Mouse (Mus musculus) gastrocnemius, adult 18-20 months (tissue): ENCODE results near the gene Efcab2. TPM values are rescaled to one million over a fixed set of nuclear protein-coding genes. Genes with fewer than 3 reads are reported as not detected.
"Not testable (repeated sequence)": the region's sequence is repeated elsewhere in the genome, so short reads cannot be mapped to it uniquely, and the experiment has no call there.

Experiments used
- DNase-seq: peaks from one replicate; pipeline ENCODE4 v3.0.0; 2021; ENCODE audit warnings: low spot score
- total RNA-seq, 2 experiments: library from RNA; stranded (reverse); gene quantifications; 2 replicates each; pipeline ENCODE4 v1.2.3; 2021

Gene Efcab2
- total RNA-seq, 2 experiments from 2014 or later = 12.5 to 14.0 TPM

- DNase-seq = no peak
Observed at GRCm38 (mm10) chr1:178400652-178401051, 5.2 kb upstream of the Efcab2 start.

DNA sequence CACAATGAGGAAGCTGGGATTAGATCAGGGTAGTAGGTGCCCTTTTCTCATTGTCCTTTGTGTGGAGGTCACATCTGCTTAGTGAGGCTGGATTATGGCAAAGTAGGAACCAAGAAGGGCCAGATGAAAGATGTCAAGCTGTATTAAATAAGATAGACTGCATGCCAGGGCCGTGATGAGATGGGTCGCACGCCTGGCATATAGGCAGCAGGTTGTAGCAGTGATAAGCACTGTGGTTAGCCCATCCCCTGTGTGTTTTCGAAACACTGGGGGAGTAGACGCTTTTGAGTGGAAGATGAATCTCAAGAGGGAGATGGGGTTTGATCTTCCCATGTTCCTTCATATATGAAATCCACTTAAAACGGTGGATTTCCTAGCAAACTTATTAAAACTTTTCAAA lies 3.9 kb upstream of the Efcab2 start:
- no peak for DNase-seq

DNA sequence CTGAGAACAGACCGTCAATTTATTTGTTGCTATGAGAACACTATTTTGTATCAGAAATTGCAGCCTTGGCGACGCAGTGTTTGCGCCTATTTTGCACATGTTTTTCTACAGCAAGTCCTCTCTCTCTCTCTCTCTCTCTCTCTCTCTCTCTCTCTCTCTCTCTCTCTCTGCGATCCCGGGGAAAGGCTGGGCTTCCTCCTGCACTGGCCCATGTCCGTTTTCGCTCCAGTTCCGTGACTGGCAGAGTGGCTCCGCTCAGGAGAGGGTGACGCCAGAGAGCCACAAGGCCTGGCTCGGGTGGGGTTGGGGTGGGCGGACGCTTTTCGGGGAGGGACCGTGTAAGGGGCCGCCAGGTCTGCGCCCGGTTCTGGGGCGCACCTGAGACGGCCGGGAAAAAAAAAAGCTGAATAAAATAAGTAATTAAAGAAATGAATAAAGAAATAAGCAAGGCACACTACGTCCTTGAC lies 407 bp upstream of the Efcab2 start:
- DNase-seq = peak; percentile 86

DNA sequence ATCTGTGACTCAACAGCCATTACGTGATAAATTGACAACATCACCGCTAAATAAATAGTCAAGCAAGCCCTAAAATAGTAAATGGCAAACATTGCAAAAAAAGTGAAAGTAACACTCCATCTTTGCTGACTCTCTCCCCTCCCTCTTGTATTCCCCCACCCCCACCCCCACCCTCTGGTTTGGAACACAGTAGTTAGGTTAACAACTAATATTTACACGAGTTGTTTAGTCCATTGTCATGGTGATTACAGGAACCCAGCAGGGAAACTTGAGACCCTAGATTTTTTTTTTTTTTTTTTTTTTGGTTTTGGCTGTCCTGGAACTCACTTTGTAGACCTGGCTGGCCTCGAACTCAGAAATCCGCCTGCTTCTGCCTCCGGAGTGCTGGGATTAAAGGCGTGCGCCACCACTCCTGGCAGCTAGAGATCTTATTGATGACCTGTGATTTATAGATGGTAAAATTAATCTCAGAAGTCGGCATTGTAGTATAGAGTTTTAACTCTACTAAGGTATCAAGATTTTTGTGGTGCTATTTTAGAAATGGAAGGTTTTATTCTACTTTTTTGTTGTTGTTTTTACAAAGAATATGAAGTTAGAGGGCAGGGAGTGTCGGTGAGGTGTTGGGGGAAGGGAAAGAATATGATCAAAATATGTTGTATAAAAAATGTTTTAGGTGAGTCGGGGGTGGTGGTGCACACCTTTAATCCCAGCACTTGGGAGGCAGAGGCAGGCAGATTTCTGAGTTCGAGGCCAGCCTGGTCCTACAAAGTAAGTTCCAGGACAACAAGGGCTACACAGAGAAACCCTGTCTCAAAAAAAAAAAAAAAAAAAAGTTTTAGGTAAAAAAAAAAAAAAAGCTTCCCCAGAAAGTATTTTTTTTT lies 1.1 kb downstream of the Efcab2 start:
- DNase-seq = no peak

DNA sequence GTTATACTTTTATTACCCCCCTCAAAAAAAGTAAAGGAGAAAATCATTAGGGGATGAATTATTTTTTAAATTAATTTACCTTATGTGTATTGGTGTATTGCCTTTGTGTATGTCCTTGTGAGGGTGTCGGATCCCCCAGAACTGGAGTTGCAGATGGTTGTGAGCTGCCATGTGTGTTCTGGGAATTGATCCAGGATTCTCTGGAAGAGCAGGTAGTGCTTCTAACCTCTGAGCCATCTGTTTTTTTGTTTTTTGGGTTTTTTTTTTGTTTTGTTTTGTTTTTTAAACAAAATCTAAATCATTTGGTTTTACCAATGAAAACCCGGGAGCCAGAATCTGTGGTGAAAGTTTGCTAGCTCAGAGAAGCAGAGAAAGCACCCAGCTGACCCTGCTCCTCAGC lies 1.8 kb downstream of the Efcab2 start:
- no peak for DNase-seq

- no peak for DNase-seq
Observed at GRCm38 (mm10) chr1:178408901-178409361, 3.0 kb downstream of the Efcab2 start.

DNA sequence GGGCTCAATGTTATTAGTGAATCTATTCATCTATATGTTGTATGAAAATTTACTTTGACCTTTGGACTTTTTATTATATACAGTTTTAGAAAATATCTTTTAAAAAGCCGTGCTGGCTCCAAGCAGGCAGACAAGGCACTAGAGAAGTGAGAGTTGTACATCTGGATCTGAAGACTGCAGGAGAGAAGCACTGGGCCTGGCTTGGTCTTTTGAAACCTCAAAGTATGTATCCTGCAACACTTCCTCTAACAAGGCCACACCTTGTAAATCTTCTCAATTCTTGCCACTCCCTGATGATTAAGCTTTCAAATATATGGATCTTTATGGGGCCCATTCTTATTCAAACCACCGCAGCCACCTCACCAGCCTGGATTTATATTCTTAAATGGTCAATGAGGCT lies 7.5 kb downstream of the Efcab2 start:
- not testable (repeated sequence) for DNase-seq

DNA sequence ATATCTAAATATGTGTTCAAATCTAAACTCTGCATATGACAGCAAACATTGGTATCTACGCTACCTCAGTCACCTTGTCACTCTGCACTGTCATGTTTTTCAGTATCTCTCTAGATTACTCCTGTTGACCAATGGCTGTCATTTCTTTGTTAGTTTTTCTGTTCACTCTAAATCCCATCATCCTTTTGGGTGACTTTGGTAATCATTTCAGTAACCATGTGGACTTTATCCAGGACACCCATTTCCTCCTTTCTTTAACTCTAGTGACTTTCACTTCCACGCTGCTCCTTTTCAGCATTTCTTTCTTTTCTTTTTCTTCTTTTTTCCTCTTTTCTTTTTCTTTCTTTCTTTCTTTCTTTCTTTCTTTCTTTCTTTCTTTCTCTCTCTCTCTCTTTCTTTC lies 13.7 kb downstream of the Efcab2 start:
- DNase-seq = no peak

DNA sequence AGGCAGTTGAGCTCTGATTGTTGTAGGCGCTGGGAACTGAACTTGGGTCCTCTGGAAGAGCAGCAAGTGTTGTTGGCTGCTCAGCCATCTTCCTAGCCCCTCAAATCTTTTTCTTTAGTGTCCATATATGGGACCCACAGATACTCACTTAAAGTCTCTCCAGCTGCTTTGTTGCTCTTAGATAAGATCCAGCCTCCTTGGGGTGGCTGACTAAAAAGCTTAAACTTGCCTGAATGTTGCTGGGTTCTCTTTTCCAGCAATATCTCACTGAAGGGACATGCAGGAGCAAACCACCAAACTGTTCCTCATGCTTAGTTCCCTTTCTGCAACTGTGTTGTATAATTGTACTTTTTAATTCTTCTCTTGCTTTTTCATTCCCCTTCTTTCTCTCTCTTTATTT lies 17.8 kb downstream of the Efcab2 start:
- no peak for DNase-seq

DNA sequence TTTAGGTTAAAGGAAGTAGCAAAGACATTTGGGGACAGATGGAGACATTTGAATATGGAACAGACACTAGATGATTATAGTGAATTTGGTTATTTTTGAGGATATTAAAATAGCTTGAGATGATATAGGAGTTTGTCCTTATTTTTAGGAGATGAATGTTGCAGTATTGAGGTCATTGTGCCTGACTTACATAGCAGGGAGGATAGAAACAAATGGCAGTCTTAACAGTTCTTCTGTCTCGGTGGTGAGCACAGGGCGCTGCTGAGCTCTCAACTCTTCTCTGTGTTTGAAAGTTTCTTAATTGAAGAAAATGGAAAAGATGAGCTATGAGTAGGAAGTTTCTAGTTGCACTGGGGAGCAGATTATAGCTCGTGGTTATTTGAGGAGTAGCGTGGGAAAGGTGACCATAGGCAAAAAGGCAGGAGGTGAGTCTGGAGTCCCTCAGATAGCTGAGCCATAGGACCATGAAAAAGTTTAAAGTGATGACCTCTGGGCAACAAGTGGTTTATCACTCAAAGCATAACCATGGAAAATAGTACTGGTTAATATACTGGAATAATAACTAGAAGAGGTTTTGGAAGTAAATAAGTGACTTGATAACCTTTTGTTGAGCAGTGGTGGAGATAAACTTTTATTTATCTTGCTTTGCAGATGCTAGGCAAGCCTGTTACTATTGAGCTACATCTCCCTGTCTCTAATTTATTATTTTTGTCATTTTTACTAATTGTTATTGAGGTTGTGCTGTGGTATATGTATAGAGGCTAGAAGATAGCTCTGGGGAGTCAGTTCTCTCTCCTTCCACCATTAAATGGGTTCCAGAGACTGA lies 25.9 kb downstream of the Efcab2 start:
- DNase-seq = no peak

- no peak for DNase-seq
Observed at GRCm38 (mm10) chr1:178433619-178434018, 27.7 kb downstream of the Efcab2 start.

- DNase-seq = no peak
Observed at GRCm38 (mm10) chr1:178444407-178444806, 38.5 kb downstream of the Efcab2 start.

- no peak for DNase-seq
Observed at GRCm38 (mm10) chr1:178447036-178447435, 41.2 kb downstream of the Efcab2 start.

DNA sequence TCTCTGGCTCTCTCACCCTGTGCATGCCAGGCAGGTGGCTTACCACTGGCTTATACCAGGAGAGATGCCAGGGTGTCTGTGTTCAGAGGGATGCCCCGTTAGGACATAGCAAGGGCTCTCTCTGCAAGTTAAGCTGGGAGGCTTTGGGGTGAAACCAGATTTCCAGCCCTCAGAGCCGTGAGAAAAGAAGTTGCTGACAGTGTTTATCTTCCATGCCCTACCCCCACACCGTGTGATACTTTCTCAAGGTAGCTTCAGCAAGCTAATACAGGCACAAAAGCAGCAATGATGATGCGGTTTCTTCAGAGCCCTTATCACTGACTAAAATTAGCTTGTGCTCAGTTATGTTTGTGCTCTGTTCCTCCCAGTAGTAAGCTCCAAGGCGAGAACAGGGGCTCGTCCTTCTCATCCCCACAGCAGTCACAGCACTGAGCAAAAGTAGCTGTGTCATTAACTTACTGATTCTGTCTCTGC lies 42.4 kb downstream of the Efcab2 start:
- no peak for DNase-seq

DNA sequence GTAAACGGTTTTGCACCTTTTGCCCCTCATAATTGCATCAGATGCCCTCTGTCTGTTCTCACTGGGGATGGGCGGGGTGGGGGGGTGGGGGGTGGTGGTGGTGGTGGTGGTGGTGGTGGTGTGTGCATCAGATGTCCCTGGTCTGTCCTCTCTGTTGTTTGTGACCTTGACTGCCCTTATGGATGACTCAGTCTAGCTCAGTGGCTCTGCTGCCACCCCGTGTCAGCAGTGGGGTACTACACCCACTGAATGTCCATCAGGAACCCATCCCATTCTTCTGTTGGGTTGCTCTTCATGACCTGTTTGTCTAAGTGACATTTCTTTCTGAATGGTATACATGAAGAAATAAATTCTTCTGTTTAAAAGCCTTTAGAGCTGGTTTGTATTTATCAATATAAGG lies 43.3 kb downstream of the Efcab2 start:
- peak; percentile 71 for DNase-seq

GRCm38 (mm10) chr1:178449933-178450332 lies 44.0 kb downstream of the Efcab2 start:
- DNase-seq = no peak

DNA sequence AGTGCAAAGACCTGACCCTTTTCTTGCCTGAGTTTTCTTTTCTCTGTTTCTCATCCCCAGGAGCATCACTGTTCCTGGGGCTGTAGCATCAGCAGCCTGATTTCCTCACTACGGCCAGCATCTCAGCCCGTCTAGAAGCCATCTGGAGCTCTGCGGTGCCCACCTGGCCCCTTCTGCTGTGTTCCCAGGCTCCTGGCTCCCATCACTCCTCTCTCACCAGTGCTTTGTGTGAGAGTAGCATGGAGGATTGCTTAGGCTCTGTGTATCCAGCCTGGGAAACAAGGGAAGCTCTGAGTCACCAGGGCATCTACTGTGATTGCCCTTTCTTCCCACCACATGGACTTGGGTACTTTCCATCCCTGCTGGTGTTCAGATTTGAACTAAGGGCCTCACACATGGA lies 48.2 kb downstream of the Efcab2 start:
- no peak for DNase-seq

- no peak for DNase-seq
Observed at GRCm38 (mm10) chr1:178455120-178455519, 49.2 kb downstream of the Efcab2 start.

GRCm38 (mm10) chr1:178458029-178458428 lies 52.1 kb downstream of the Efcab2 start:
- no peak for DNase-seq

DNA sequence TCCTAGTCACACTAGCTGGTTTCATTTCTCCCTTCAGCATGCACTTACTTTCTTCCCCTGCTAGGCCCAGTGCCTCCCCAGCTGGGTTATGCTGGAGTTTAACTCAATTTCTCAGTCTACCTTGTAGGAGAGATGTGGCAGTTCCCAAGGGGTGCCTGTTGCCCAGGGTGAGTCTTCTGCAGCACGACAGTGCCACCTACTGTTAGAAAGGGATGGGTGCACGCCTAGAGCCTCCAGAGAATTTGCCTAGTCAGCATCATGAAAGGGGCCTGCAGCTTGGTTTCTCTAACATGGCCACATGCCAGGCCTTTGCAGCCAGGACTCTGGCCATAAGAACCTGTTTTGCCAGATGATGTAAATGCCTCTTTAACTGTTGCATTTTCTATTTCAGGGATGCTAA lies 57.8 kb downstream of the Efcab2 start:
- peak; percentile 76 for DNase-seq

DNA sequence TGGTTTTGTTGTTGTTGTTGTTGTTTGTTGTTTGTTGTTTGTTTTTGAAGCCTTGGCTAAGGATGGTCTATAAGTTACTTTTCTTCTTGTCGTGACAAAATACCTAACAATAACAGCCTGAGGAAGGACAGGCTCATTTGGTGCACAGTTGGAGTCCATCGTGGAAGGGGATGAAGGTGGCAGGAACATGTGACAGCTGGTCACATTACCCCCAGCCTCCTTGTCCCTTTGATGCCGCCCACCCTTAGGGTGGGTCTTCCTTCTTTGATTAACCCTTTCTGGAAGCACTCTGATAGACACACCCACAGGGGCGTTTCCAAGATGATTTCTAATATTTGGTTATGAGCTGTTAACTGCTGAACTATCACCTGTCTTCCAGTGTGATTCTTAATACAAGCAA lies 58.3 kb downstream of the Efcab2 start:
- DNase-seq = no peak

DNA sequence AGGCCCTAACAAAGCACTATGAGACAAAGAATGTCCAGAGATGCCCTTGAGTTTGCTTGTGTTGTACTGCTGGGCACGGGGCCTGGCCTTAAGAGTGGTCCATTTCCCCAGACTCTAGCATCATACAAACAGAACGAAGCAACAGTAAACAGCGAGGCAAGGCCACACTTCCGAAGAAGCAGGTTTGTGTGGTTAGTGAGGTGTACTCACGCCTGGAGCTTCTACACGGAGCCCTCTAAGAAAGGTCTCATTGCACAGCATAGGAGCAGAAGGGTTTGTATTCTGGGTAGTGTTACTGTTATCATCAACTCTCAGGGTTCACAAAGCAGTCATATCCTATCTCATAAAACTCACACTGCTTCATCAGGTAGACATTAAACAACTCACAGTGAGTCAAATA lies 61.7 kb downstream of the Efcab2 start:
- no peak for DNase-seq
